Mouse (Mus musculus) hematopoietic stem cell, adult 5-6 weeks (primary cell): Measurements from ENCODE around the gene Taf5l. TPM values are rescaled to one million over a fixed set of nuclear protein-coding genes. Genes with fewer than 3 reads are reported as not detected.
"Not testable (repeated sequence)": the region's sequence is repeated elsewhere in the genome, so short reads cannot be mapped to it uniquely, and the experiment has no call there.

ENCODE experiments used
- ATAC-seq, 2 experiments: fragments of 125-278 bp in 1 of 2; replicated peaks in 1 of 2; 2 replicates each; pipeline ENCODE4 v1.8.0; 2016 to 2017; ENCODE audit warnings: inconsistent platforms in 2 of 2, mild to moderate bottlenecking in 2 of 2, moderate number of reproducible peaks in 2 of 2, low read depth in 1 of 2, moderate TSS enrichment in 1 of 2; ENCODE audit not compliant: low FRiP score in 2 of 2, poor library complexity in 2 of 2, severe bottlenecking in 2 of 2, insufficient read depth in 1 of 2, low TSS enrichment in 1 of 2
- total RNA-seq: library from RNA; stranded (forward); fragments of 172-1452, 232-1000 nt; gene quantifications from 2 replicates; pipeline ENCODE4 v1.2.3, GENCODE M21; 2017

Taf5l gene
- total RNA-seq, 1 experiment from 2014 or later, result 47.4 TPM

GRCm38 (mm10) chr8:123981674-123982073 lies 39.5 kb downstream of the Taf5l start:
- ATAC-seq, result no peak

- no peak for ATAC-seq
Measured at GRCm38 (mm10) chr8:123980239-123980638, 41.0 kb downstream of the Taf5l start.

DNA sequence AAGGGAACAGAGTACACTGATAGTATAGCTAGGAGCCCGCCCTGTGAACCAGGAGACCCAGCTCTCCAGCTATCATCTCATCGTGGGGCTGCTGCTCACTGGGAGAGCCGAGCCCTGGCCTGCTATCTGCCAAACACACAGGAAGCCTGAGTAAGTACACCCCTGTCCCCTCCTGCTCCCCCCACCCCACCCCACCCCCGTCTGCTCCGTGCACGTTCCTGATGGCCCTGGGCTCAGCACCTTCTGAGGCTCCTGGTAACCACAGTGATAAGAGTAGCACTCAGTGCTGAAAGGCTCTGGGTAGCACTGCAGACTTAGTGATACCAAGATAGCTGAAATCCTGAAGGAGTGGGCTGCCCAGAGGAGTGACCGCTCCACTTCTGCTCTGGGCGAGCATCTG lies 42.3 kb downstream of the Taf5l start:
- ATAC-seq, result no peak

DNA sequence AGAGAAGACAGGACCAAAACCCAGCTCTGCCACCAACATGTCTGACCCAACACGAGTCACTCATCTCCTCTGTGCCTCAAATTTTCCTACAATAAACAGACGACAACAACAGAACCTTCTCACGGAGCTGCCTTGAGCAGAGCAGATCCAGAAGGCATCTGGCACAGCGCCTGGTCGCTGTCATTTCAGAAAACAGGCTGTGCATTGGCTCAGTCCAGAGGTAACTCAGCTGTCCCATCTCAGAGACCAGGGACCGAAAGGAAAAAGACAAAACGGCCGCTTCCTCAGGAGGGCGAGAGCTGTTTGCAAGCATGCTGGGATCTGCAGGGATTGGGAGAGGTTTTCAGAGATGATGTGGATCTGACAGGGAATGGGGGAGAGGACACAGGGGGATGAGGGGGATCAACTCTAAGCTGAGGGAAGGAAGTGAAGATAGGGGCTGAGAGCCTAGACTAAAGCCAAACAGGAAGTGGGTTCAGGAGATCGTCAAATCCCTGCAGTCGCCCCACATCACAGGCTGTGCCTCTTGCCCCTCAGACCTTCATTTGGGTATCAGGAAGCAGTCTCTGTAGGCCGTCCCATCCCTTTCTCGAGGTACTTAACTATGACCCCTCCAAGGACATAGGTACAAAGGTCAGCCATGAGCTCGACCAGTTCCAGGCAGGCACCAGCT lies 42.9 kb downstream of the Taf5l start:
- ATAC-seq, result peak; percentile 10 to 28; a peak in 1 of 4 replicates

DNA sequence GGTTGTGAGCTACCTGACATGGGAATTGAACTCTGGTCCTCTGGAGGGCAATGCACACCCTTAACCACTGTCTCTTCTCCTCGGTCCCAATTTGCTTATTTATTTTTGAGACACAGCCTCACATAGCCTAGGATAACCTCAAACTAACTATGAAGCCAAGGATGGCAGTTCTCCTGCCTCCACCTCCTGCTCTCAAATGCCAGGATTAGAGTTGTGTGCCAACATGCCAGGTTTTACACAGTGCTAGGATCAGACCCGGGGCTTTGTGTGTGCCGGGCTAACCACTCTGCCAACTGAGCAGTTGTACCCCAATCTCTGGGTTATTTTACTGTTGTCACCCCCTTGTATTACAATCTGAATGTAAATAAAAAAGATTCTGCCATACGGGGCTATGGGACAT lies 43.7 kb downstream of the Taf5l start:
- no peak for ATAC-seq

- ATAC-seq, result no peak
Measured at GRCm38 (mm10) chr8:123973495-123973894, 47.7 kb downstream of the Taf5l start.

DNA sequence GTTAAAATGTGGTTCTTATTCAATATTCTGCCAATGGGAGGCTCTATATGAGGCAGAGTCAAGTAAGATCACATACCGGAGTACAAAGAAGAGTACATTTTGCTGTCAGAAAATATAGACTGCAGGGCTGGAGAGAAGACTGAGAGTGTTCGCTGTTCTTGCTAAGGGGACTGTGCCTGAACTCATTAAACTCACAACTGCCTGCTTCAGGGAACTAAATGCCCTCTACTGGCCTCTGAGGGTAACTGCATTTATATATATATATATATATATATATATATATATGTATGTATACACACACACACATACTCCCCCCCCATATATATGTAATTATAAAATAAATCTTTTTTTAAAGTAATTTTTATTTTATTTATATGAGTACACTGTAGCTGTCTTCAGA lies 54.3 kb downstream of the Taf5l start:
- ATAC-seq, result no peak

DNA sequence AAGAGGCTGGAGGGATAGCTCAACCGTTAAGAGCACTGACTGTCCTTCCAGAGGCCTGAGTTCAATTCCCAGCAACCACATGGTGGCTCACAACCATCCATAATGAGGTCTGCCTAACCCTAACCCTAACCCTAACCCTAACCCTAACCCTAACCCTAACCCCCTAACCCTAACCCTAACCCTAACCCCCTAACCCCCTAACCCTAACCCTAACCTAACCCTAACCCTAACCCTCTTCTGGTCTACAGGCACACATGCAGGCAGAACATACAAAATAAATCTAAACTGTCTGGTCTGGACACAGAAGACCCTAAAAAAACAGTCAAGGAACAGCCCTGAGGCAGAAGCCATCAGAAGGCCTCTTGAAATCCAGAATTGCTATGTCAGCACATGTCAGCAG lies 59.8 kb downstream of the Taf5l start:
- no peak for ATAC-seq

DNA sequence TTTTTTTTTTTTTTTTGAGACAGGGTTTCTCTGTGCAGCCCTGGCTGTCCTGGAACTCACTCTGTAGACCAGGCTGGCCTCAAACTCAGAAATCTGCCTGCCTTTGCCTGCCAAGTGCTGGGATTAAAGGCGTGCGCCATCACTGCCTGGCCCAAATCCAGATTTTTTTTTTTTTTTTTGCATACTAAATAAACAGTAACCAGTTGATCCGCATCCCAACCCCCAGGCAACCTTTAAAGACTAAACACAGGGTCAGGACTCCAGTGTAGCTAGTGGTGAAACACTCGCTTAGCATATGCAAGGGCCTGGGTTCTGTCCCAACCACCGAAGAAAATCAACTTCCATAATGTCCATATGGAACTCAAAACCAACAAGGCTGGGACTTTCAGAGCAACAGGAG lies 60.6 kb downstream of the Taf5l start:
- ATAC-seq, result not testable (repeated sequence)

GRCm38 (mm10) chr8:123960056-123960455 lies 61.1 kb downstream of the Taf5l start:
- ATAC-seq, result no peak

GRCm38 (mm10) chr8:123959473-123959872 lies 61.7 kb downstream of the Taf5l start:
- peak in 1 of 2 experiments; percentile 37; a peak in 1 of 4 replicates for ATAC-seq

DNA sequence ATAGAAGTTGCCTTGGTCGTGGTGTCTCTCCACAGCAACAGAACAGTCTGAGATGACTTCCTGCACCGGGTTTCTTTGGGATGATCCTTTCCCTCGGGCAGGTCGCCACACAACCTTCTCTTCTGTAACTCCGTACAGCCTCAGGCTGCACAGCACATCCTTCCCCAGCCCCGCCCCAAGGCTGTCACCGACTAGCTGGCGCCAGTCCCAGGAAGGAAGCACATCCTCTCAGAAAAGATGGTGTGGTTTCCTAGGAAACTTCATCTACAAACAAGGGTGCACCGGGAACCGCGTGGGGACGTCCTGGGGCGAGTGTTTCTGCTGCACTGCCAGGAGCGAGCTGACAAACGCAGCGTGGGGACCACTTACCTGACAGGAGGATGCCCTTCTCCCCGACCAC lies 63.1 kb downstream of the Taf5l start:
- no peak for ATAC-seq

GRCm38 (mm10) chr8:123954246-123954645 lies 67.0 kb downstream of the Taf5l start:
- ATAC-seq, result no peak

- ATAC-seq, result no peak
Measured at GRCm38 (mm10) chr8:123953686-123954085, 67.5 kb downstream of the Taf5l start.

DNA sequence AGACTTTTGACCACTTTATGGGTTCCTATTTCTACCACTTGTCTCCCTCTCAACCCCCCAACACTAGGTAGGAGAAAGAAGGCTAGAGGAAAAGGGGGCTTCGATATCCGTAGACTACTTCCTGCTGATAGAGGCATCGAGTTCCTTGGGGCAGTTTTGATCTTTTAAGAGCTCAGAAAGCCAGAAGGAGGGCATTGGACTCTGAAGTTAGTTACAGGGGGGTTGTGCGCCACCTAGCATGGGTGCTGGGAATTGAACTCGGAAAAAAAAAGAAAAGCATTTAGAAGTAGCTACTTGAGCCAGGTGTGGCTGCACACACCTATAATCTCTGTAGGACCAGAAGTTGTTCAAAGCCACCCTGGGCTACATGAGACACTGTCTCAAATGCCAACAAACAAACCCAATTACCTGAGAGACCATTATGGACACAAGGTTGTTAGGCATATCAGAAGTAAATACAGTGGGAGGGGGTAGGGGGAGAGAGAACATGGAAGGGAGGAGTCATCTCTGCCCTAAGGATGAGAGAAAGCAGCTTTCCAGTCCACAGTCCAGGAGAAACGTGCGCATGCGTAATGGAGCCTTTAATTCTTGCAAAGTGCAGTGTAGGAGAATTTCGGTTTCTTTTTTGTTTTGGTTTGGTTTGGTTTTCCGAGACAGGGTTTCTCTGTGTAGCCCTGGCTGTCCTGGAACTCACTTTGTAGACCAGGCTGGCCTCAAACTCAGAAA lies 71.0 kb downstream of the Taf5l start:
- ATAC-seq, result peak; percentile 61 to 83

DNA sequence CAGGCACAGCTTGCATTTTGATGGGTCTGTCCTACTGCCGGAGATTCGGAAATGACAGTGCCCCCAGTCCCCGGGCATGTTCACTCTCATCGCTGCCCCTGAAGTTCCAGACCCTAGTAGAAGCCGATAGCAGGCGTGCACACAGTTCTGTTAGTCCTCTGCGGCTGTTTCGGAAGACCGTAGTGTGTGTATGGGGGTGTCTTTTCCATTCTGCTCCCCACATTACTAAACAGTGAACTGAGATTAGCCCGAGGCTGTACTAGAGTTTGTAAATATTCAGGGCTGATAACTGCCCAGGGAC lies 71.6 kb downstream of the Taf5l start:
- ATAC-seq, result no peak; a peak in 1 of 4 replicates

- peak; percentile 87 to 95 for ATAC-seq
Measured at GRCm38 (mm10) chr8:123948942-123949685, 72.1 kb downstream of the Taf5l start, which contains the start of gene Nup133. Nup133 (minus strand) TSS chr8:123949265.
